Mouse (Mus musculus): ENCODE data around the gene Ube2k.
A peak's percentile ranks its signal among the peaks of the same experiment; 100 is the strongest.

The Ube2k gene

DNA sequence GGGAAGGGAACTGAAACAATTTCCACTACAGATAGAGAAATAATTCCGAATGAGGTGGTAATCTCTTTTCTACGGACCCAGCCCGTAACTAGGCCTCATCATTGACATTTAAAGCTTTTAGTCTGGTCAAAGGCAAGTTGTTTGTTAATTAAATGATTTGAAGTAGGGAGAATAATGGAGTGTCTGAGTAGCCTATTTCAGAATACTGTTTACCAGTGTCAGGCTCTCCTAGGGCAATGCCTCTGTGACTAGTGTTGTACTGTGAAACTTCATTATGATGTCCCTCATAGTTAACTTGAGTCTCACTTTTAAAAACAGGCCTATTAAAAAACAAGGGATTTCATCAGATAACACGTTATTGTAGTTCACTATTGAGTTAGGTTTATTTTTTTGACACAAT is 1.1 kb downstream of the Ube2k start:
- peak; percentile 37 for DNase-seq (ENCODE audit: low spot score)

DNA sequence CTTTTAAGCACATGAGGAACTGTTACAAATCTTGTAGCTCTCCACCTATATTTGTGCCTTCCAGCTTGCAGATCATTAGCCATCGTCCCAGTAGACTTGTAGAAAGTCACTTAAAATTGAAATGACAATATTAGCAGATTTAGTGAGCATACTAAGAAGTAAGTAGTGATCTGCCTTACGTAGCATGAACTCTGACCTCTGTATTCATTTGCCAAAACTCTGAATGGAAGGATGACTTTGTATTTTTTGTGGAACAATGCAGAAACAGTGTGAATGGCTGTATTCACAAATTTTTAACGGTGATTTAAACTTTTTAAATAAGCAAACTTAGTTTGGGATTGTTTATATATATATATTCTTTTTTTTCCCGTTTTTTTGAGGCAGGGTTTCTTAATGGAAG is 1.8 kb downstream of the Ube2k start:
- peak; percentile 40 for DNase-seq (ENCODE audit: low spot score)

DNA sequence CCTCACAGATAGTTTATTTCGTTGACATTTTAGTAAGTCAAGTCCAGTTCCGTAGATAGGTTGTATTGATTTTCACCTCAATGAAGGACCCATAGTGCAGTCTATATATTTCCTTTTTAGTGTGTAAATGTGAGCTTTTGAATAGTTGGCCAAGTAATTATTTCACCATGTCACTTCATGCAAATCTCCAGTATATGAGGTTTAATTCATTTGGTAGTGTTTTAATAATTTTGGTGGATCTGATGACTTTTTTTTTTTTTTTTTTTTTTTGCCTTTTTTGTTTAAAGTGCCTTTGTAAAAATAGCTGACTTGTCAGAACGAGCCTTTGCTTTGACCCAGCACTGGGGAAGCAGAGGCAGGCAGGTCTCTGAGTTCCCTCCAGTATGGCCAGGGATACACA is 2.8 kb downstream of the Ube2k start:
- DNase-seq (ENCODE audit: low spot score): no peak

DNA sequence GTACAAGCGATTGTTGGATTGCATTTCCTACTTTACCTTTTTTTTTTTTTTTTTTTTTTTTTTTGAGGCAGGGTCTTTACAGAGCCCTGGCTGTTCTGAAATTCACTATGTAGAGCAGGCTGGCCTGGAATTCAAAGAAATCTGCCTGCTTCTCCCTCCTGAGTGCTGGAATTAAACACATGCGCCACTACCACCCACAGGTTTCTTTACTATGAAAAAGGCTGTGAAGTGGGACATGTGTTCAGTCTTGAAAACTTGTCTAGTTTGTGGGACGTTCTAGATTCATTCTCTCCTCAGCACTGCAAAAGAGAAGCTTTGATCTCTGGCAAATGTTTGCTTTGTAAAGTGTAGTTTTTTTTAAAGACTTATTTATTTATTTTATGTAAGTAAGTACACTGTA is 4.9 kb downstream of the Ube2k start:
- DNase-seq (ENCODE audit: low spot score): no peak

DNA sequence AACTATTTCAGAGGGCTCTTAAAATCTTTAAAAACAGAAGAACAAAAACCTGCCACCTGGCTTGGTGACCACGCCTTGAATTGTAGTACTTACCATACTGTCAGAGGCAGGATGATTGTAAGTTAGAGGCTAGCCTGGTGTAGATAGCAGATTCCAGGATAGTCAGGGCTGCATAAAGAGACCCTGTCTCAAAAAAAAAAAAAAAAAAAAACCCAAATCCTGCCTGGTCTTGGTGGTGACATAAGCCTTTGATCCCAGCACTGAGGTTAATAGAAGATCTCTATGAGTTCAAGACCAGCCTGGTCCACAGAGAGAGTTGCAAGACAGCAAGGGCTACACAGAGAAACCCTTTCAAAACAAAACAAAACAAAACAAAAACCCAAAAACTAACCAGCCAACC is 6.5 kb downstream of the Ube2k start:
- no peak for DNase-seq (ENCODE audit: low spot score)

DNA sequence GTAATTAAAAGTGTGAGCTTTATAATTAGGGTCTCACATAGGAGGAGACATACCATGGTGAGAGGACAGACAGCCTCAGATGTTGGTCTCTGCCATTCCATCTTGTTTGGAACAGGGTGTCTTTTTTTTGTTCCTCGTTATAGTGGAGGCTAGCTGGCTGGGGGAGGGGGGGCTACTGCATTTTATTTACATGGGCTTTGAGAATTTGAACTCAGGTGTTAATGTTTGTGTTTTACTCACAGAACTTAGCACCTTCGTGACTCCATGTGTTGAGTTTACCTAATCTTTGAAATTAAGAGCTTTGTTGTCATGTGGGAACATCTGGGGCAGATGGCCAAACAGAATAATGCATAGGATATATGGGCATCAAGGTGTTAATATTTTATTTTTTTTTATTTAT is 7.6 kb downstream of the Ube2k start:
- no peak for DNase-seq (ENCODE audit: low spot score)

DNA sequence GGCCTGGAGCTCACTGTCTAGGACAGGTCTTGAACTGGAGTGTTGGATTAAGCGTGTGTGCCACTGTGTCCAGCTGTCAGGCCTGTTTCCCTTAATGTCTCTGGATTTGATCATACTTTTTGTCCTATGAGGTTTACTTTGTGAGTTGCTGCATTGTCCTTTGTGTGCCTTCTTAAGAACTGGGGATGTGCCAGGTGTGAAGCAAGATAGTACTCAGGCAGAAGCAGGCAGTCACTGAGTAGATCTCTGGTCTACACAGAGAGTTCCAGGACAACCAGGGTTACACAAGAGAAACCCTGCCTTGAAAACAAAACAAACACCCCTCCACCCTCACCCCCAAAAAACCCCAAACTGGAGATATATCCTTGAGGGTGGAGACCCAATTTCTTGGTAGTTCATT is 12.6 kb downstream of the Ube2k start:
- no peak for DNase-seq (ENCODE audit: low spot score)

DNA sequence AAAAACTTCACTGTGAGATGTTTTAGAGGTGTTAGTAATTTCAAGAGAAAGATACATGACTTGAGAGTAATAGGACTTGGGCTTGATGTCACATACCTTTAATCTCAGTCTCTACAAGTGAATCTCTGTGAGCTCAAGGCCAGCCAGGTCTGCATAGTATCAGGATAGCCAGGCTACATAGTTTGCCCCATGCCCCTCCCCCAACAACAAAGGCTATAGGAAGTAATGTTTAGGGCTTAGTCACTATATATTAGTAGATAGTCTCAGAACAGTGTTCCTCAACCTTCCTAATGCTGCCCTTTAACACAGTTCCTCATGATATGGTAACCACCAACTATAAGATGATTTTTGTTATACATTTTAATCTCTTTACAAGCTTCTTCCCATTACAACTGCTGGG is 20.1 kb downstream of the Ube2k start:
- no peak for DNase-seq (ENCODE audit: low spot score)

DNA sequence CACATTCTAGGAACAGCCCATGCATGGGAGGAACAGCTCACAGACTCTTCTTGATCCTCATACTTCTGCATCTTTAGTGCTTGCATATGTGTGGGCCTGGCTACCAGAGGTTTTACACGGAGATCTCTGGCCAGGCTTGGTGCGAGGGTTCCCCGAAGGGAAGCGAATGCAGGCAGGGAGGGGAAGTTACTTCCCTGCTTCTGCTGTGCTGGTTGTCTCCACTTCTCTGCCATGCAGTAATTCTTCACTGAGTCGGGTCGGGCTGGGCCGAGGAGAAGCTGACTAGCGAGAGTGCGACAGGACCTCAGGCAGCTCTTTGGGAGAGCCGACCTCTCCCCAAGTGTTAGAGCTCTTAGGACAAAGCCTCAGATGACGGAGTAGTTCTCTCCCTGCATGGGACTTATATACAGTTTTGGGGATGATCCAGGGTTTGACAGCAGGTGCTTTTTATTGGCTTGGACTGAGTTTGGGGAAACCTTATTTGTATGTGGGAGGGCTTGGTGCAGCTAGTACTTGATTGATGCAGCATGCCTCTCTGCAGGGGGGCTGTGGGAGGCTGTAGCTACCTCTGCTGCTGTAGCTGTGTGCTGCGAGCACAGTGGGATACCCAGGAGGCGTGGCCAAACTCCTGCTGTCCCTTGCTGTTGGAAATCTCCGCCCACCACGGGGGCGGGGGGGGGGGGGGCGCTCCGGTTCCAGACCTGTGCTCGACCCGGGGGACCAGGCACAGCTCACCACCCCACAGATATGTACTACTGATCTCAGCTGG is 24.3 kb downstream of the Ube2k start:
- DNase-seq (ENCODE audit: low spot score): no peak

DNA sequence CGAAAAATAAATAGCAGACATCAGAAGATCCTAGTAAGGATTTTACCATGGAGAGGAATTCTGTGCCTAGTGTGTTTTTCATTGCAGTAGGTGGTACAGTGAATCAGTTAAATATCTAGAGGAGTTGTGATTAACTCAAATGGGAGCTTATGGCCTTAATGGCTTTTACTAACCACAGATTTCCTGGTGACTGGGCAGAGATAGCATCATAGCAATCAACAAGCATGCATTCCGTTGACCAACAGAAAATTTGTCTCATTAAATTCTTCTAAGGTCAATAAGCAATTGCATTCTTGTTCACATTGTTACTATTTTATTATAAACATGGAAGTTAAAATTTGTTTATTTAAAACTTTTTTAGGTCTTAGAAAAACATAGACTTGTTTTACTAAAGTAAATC is 28.5 kb downstream of the Ube2k start:
- DNase-seq (ENCODE audit: low spot score): no peak

DNA sequence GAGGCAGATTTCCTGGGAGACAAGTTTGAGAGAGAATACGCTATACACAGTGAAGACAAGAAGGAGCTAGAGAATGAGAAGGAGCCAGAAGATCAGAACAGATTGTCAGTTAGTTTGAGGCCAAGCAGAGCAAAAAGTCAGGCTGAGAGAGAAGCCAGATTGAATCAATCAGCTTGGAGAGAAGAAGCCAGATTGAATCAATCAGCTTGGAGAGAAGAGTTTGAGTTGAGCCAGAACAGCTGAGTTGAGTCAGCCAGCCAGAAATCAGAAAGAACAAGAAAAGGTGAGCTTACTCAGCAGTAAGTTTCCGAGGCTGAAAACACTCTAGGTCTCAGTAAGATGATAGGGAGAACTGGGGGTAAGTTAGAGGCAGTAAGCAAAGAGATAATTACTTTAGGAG is 37.8 kb downstream of the Ube2k start:
- no peak for DNase-seq (ENCODE audit: low spot score)

DNA sequence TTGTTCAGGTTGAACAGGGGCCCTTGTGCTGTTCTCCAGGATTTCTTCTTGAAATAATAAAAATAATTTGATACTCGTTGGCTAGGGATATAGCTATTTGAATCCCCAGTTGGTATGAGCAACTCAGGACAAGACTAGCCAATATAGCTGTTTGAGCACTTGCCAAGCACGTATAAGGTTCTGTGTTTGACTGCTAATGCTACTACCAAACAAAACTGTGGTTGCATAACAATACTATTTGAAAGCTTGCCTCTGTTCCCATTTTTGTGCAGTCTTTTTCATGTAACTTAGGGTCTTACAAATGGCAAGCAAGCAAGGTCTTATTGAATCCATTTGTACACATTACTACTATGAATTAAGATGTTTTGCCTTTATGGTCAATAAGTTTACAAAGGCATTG is 38.9 kb downstream of the Ube2k start:
- no peak for DNase-seq (ENCODE audit: low spot score)

DNA sequence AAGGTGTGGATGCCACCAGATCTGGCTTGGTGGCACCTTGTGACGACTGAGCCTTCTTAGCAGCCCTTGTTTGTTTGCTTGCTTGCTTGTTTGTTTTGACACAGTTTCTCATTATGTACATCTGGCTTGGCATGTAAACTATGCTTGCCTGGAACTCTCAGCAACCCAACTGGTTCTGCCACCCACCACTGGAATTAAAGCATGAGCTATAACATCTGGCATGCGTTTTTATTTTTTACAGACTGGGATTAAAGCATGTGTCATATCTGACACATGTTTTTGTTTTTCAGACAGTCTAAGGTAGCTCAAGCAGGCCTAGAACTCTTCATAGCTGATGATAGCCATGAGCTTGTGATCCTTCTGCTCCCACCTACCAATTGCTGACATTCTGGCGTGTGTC is 41.5 kb downstream of the Ube2k start:
- DNase-seq (ENCODE audit: low spot score): no peak

DNA sequence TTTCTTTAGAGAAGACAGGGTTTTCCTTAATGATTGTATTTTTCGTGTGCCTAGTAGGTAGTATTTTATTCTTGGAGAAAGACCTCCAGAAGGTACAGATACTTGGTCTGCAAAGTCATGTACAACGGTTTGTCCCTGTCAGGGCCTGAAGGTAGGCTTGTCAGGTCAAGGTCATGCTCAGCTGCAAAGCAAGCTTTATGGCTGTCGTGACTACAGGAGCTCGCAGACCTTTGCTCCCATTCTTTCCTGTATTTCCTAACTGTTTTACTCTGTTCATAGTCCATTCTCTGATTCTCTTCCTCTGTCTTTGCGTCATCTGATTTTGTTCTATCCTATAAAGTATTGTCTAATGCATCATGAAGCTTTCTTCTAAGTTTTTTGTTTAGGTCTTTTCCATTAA is 49.3 kb downstream of the Ube2k start:
- no peak for DNase-seq (ENCODE audit: low spot score)

DNA sequence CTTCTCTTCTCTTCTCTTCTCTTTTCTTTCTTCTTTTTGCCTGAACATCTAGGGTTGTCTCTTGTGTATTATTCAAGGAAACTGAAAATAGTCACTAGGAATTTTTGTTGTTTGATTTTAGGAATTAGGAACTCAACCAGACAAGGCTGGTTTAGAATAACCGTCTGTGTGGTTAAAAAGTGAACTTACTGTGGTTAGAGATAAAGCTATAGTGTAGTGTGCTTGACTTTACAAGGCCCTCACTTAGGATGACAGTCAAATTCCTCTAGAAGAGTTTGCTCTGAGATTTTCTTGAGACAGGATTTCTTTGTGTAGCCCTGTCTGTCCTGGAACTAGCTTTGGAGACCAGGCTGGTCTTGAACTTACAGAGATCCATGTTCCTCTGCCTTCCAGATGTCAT is 53.2 kb downstream of the Ube2k start:
- no peak for DNase-seq (ENCODE audit: low spot score)

DNA sequence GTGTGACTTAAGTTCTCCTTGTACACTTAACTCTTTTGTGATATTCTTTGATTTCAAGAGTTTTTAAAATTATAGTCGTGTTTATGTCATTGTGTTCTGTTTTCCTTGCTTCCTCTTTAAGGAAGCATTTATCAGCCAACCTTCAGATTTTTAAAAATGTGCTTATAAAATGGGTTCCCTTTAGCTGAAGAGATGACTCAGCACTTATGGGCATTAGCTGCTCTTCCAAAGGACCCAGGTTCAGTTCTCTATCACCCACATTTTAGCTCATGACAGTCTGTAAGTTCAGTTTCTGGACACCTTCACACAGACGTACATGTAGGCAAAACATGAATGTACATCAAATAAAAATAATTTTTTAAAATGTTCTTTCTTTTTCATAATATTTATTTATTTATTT is 55.4 kb downstream of the Ube2k start:
- no peak for DNase-seq (ENCODE audit: low spot score)

DNA sequence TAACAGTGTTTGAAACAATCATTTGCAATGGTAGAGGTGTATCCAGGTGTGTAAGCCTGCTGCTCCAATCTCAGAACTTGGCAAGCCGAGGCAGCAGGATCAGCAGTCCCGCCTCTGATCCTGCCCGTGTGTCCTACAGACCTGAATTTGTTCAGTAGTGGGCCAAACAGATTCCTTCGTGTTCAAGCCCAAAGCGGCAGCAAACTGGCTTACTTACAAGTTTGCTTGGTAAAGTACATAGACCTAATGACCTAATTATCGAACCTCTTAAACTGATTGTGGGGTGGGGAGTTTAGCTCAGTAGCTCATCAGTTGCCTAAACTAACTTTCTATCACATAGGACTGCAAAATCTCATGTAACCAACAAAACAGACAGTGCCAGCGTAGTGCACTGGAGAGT is 62.6 kb downstream of the Ube2k start:
- no peak for DNase-seq (ENCODE audit: low spot score)

DNA sequence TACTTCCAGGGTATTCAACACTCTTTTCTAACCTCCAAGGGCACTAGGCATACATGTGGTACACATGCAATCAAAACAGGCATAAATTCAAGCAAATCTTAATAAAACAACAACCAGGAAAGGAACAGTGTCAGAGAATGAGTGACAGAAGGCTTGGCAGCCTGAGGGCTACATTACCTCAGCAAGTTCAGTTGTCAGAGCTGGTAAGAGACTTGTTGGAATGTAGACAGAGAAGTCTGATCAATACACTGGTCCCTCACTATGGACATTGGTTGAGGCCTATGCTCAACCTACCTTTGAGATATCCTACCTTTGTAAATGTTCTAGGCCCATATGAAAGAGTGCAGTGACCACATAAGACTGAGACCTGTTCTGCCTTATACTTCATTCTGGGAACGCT is 69.8 kb downstream of the Ube2k start:
- DNase-seq (ENCODE audit: low spot score): no peak

DNA sequence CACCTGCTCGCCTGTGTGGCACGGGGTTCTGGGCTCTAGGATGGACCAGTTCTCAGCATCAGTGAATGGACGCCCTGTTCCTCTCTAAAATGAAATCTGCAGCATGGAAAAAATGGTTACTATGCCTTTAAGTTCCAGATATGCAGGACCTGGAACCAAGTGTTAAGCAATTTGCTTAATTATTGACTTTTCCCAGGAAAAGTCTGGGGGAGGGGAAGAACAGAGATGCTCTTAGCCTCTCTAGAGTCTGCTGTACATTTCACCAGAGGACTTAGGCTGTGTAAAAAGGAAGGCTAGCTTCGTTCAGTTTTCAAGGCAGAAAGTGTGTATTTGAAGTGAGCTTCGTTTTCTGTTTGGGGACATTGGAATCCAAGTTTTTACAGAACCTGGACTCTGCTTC is 72.7 kb downstream of the Ube2k start:
- no peak for DNase-seq (ENCODE audit: low spot score)

DNA sequence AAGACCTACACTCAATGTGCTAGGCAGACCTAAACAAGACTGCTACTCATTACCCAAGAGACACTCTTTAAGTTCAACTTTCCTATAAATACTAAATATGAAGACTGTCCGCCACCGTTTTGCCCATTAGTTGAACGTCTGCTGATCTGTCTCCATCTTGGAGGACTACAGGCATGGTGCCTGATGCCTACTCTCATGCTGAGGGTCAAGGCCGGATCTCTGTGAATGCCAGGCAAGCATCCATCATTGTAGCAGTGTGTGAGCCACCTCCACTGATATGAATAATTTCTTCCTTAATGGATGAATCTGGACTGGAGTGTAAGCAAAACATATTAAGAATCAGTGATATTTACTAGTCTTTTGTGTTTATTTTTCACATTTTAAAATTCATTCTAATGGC is 73.5 kb downstream of the Ube2k start:
- DNase-seq (ENCODE audit: low spot score): no peak

DNA sequence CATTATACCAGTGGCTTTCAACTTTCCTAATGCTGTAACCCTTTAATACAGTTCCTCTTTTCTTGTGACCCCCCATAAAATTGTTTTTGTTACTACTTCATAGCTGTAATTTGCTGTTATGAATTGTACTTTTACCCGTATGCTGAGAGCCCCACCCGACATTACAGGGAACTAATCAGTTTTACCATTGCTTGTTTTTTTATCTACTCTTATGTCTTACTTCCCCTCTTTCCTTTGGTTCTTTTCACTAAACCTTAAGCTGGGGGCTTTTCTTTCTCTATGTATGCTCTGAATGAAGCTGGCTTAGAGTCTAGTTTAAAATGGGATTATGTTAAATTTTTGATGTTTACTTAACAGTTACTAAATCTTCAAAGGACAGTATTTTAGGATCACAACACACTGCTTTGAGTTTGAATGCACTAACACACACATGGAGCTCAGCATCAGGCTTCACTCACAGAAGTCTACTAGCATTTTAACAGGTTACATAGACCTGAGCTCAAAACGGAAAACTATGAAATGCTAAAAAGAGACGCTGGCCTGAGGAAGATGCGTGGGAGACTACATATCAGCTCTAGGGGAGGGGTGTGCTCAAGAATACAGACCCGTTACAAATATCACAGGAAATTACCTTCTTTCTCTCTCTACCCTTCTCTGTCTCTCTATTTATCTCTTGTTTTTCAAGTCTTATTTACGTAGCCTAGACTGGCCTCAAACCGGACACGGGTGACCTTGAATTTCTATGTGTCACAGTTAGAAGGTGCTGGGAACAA is 76.3 kb downstream of the Ube2k start:
- DNase-seq (ENCODE audit: low spot score): no peak

DNA sequence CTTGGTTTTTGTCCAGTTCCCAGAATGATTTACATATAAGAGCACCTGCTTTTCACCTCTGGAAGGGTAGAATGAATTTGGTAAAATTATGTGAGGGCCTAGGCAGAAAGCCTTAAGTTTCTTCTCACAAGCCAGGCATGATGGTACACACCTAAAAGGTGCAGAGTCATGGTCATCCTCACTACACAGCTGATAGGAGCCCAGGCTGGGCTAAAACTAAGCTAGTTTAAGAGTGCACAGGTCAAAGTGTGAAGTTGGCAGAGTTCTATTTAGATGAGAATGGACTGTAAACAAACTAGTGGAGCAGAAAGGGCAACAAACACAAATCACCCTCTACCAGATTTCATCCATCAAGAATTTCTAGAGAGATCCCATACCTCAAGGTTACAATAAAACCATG is 87.3 kb downstream of the Ube2k start:
- DNase-seq (ENCODE audit: low spot score): no peak

DNA sequence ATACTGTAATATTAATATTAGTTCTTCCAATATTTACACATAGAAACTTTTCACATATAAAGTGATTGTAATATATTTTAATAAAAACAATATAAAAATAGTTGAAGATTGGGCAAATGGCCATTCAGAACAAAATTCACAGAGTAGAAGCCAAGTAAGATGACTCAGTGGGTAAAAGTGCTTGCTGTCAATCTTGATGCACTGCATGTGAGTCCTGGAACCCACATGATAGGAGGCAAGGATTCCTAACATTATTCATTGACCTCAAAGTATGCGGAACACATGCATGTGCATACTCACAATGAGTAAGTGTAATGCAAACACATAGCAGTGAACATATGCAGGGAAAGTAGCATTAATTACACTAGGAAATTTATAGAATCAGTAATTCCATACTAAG is 101.9 kb downstream of the Ube2k start:
- DNase-seq (ENCODE audit: low spot score): no peak
